9 mouse cellular contexts compared by ENCODE assay signal in the genomic region with DNA sequence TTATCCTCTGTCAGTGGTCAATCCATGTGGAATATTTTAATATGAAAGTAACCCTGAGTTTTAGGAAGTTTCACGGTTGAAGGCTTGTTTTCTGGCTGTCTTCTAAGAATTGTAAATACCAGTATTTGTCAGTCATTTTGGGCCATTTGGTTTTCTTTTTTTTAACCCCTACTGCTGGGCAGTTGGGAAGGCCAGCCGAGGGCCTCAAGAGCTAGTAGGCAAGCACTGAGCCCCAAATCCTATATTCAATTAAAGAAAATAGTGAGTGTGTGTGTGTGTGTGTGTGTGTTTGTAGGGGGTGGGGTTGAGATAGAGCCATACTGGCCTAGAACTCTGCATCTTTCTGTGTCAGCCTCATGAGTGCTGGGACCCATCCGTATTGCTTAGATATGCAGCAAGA. TPM values are rescaled to one million over a fixed set of nuclear protein-coding genes. Genes with fewer than 3 reads are reported as not detected.
A peak's percentile ranks its signal among the peaks of the same experiment; 100 is the strongest.
DNase-seq lines count a peak whose midpoint lies in the region; ATAC-seq and TF ChIP-seq lines count a peak whose summit lies in the region.
"Had no signal": no experiment of that assay in that cellular context is flagged by ENCODE, and none has a peak within 500 bp of the region (broad histone marks: within the 10 kb centered on the region; RNA-seq: fewer than 3 reads in every experiment).

No protein-coding gene starts in this region.

- peak overlapping the region; percentile 79 for H3K4me2 ChIP-seq in heart, embryonic 11.5 days
- H3K4me2 ChIP-seq in heart, embryonic 16.5 days (ENCODE audit: low read depth, low read length), result peak overlapping the region; percentile 82
- H3K4me2 ChIP-seq in liver, embryonic 16.5 days (ENCODE audit: low read depth, low read length), result peak overlapping the region; percentile 68

- no peak for DNase-seq in heart, adult 18-20 months
- no peak for DNase-seq in ES-E14 (ENCODE audit: low read depth, low spot score)
- no peak for DNase-seq in gastrocnemius, adult 8-10 months (ENCODE audit: low spot score in 2 of 2)
- no peak for DNase-seq in thymus, postnatal 4 days
- DNase-seq in embryo, embryonic 10.5 days (ENCODE audit: low spot score), result no peak
- DNase-seq: lung, postnatal 4 days had no signal

- no peaks in the 10 kb centered on the region for H3K9me3 ChIP-seq in heart, embryonic 11.5 days (replicated peaks; ENCODE audit: control insufficient read depth, low read length)
- H3K9me3 ChIP-seq in ES-E14 (ENCODE audit: control insufficient read depth, insufficient read depth, low read depth, low read length), result no peaks in the 10 kb centered on the region
- no peaks in the 10 kb centered on the region for H3K9me3 ChIP-seq in heart, embryonic 16.5 days (replicated peaks; ENCODE audit: control insufficient read depth, low read length)
- no peaks in the 10 kb centered on the region for H3K9me3 ChIP-seq in liver, embryonic 16.5 days (replicated peaks; ENCODE audit: control insufficient read depth, low read length)

- no peaks in the 10 kb centered on the region for H3K27me3 ChIP-seq in heart, embryonic 11.5 days (ENCODE audit: control insufficient read depth, insufficient read depth, low read length)
- no peaks in the 10 kb centered on the region for H3K27me3 ChIP-seq in heart, embryonic 16.5 days (ENCODE audit: control insufficient read depth, insufficient read depth, low read length)
- H3K27me3 ChIP-seq in liver, embryonic 16.5 days (ENCODE audit: control insufficient read depth, insufficient read depth, low read depth, low read length), result no peaks in the 10 kb centered on the region

- ATAC-seq in heart, embryonic 11.5 days (replicated peaks; ENCODE audit: insufficient number of reproducible peaks, low FRiP score, low TSS enrichment), result no peak
- no peak for ATAC-seq in heart, embryonic 16.5 days (replicated peaks; ENCODE audit: extremely low read depth, insufficient read depth, low FRiP score)
- no peak for ATAC-seq in liver, embryonic 16.5 days (ENCODE audit: low read depth)

- H3K4me1 ChIP-seq in heart, embryonic 11.5 days (ENCODE audit: control insufficient read depth, insufficient read depth, low read length), result peaks cover 4% of the 10 kb centered on the region; the same call in 1 of the 2 replicates
- peaks cover 0 to 4% of the 10 kb centered on the region in 2 experiments; a peak in 1 of 4 replicates for H3K4me1 ChIP-seq in ES-E14 (ENCODE audit: control insufficient read depth in 2 of 2, insufficient read depth in 2 of 2, low read length in 2 of 2, poor library complexity in 1 of 2)
- peaks cover 12% of the 10 kb centered on the region for H3K4me1 ChIP-seq in heart, embryonic 16.5 days (ENCODE audit: control insufficient read depth, insufficient read depth, low read length)
- H3K4me1 ChIP-seq in liver, embryonic 16.5 days (ENCODE audit: control insufficient read depth, low read depth, low read length), result peaks cover 17% of the 10 kb centered on the region

- H3K4me3 ChIP-seq in heart, embryonic 11.5 days (ENCODE audit: low read depth, low read length), result peak overlapping the region; percentile 77
- H3K4me3 ChIP-seq in ES-E14 (ENCODE audit: insufficient read depth in 1 of 2, low read depth in 1 of 2, low read length in 2 of 2, poor library complexity in 1 of 2, severe bottlenecking in 1 of 2), result peak overlapping the region; percentile 86 to 100
- H3K4me3 ChIP-seq in heart, embryonic 16.5 days (ENCODE audit: low read length), result peak overlapping the region; percentile 76
- peak overlapping the region; percentile 98 for H3K4me3 ChIP-seq in liver, embryonic 16.5 days (ENCODE audit: low read depth, low read length)

- peak overlapping the region; percentile 28; the same call in 1 of the 2 replicates for H3K9ac ChIP-seq in heart, embryonic 11.5 days (ENCODE audit: low read depth, low read length)
- H3K9ac ChIP-seq in ES-E14 (ENCODE audit: insufficient read depth, low read depth, low read length, poor library complexity, severe bottlenecking), result peak overlapping the region; percentile 65; the same call in 1 of the 2 replicates
- H3K9ac ChIP-seq in heart, embryonic 16.5 days (ENCODE audit: low read length), result peak overlapping the region; percentile 97
- H3K9ac ChIP-seq in liver, embryonic 16.5 days (ENCODE audit: low read depth, low read length), result peak overlapping the region; percentile 47

- WGBS in heart, embryonic 11.5 days (ENCODE audit: insufficient replicate concordance), result 60% methylated on average over 3 of the region's 3 CpGs
- WGBS in heart, embryonic 16.5 days, result 65% methylated on average over 3 of the region's 3 CpGs
- 44% methylated on average over 3 of the region's 3 CpGs for WGBS in liver, embryonic 16.5 days (ENCODE audit: insufficient replicate concordance)

- in situ Hi-C loops in ES-E14 (cut with MboI; ENCODE audit: low sequenced_read_pairs in 2 of 2, unreplicated experiment in 2 of 2), result no loop called here

- peaks cover 6% of the 10 kb centered on the region; the same call in 1 of the 2 replicates for H3K36me3 ChIP-seq in heart, embryonic 11.5 days (ENCODE audit: control insufficient read depth, insufficient read depth, low read length)
- peaks cover 7% of the 10 kb centered on the region for H3K36me3 ChIP-seq in ES-E14 (ENCODE audit: control insufficient read depth, insufficient read depth, low read length, poor library complexity, severe bottlenecking)
- H3K36me3 ChIP-seq in heart, embryonic 16.5 days (ENCODE audit: control insufficient read depth, insufficient read depth), result peaks cover 2% of the 10 kb centered on the region; the same call in 1 of the 2 replicates
- no peaks in the 10 kb centered on the region for H3K36me3 ChIP-seq in liver, embryonic 16.5 days (ENCODE audit: control insufficient read depth, insufficient read depth)

- no peak overlapping the region for H3K27ac ChIP-seq in heart, embryonic 11.5 days (ENCODE audit: low read depth, low read length)
- H3K27ac ChIP-seq in ES-E14 (ENCODE audit: insufficient read depth, low read depth, low read length, poor library complexity, severe bottlenecking), result no peak overlapping the region; the same call in 1 of the 2 replicates
- H3K27ac ChIP-seq in heart, embryonic 16.5 days (ENCODE audit: low read length), result no peak overlapping the region
- peak overlapping the region; percentile 1; the same call in 1 of the 2 replicates for H3K27ac ChIP-seq in liver, embryonic 16.5 days (ENCODE audit: low read length)

TF ChIP-seq in ES-E14, 5 proteins besides CTCF, POLR2A, EP300 and RAD21:
- no peak for TF ChIP-seq MAFK (IDR thresholded peaks at IDR 0.05; ENCODE audit: insufficient read depth, low read depth, low read length)
- TF ChIP-seq HCFC1 (IDR thresholded peaks at IDR 0.05; ENCODE audit: borderline replicate concordance, insufficient read depth, low read length), result no peak
- TF ChIP-seq CHD2 (IDR thresholded peaks at IDR 0.05; ENCODE audit: low read depth, low read length), result no peak
- TF ChIP-seq ZNF384 (IDR thresholded peaks at IDR 0.05; ENCODE audit: low read depth, low read length), result no peak
- TF ChIP-seq ZC3H11A (IDR thresholded peaks at IDR 0.05; ENCODE audit: borderline replicate concordance, low read depth, low read length), result no peak

RNA-seq across cellular contexts. Expression of a gene that starts 1.5 kb away (rescaled TPM):
- 464 and 474 TPM in 2 replicates for polyA plus RNA-seq in heart, embryonic 11.5 days (2014; fragmentation: Nextera tagmentation; extraction: Ambion mirVana)
- 100 to 1,000 TPM; 182 to 184 TPM for total RNA-seq in heart, adult 18-20 months (2021)
- 209 and 306 TPM in 2 replicates for total RNA-seq in ES-E14 (2012; rRNA removed)
- 433 and 454 TPM in 2 replicates for polyA plus RNA-seq in heart, embryonic 16.5 days (2015; fragmentation: Nextera tagmentation; extraction: Ambion mirVana)
- 294 and 323 TPM in 2 replicates for polyA plus RNA-seq in liver, embryonic 16.5 days (2015; fragmentation: Nextera tagmentation; extraction: Ambion mirVana)
- 100 to 1,000 TPM; 242 to 262 (median 246) TPM for total RNA-seq in gastrocnemius, adult 8-10 months (2022)

RNA-seq across cellular contexts. Expression of a gene that starts 38.2 kb away (rescaled TPM):
- 201 and 216 TPM in 2 replicates for polyA plus RNA-seq in heart, embryonic 11.5 days (2014; fragmentation: Nextera tagmentation; extraction: Ambion mirVana)
- 100 to 1,000 TPM; 131 to 141 TPM for total RNA-seq in heart, adult 18-20 months (2021)
- 68.8 and 86.2 TPM in 2 replicates for total RNA-seq in ES-E14 (2012; rRNA removed)
- 184 and 186 TPM in 2 replicates for polyA plus RNA-seq in heart, embryonic 16.5 days (2015; fragmentation: Nextera tagmentation; extraction: Ambion mirVana)
- 98.8 and 107 TPM in 2 replicates for polyA plus RNA-seq in liver, embryonic 16.5 days (2015; fragmentation: Nextera tagmentation; extraction: Ambion mirVana)
- total RNA-seq in gastrocnemius, adult 8-10 months (2022), result 100 to 1,000 TPM in 1 of 4 experiments, 10 to 100 TPM in 3; 91.7 to 107 (median 95.3) TPM

RNA-seq across cellular contexts. Expression of a gene that starts 39.9 kb away (rescaled TPM):
- polyA plus RNA-seq in heart, embryonic 11.5 days (2014; fragmentation: Nextera tagmentation; extraction: Ambion mirVana), result 27.1 and 28.8 TPM in 2 replicates
- total RNA-seq in heart, adult 18-20 months (2021), result 10 to 100 TPM; 11.1 to 12.2 TPM
- 10.4 and 10.9 TPM in 2 replicates for total RNA-seq in ES-E14 (2012; rRNA removed)
- 27.9 and 29.3 TPM in 2 replicates for polyA plus RNA-seq in heart, embryonic 16.5 days (2015; fragmentation: Nextera tagmentation; extraction: Ambion mirVana)
- 21.3 and 22.2 TPM in 2 replicates for polyA plus RNA-seq in liver, embryonic 16.5 days (2015; fragmentation: Nextera tagmentation; extraction: Ambion mirVana)
- total RNA-seq in gastrocnemius, adult 8-10 months (2022), result 1 to 10 TPM; 6.7 to 8.4 (median 7.3) TPM

Comparison
In these comparisons a context has a peak if more than half of its experiments do, and no peak if none do; other contexts are left out.
1. H3K9ac ChIP-seq: peak in every context shown above with its lines; median percentile 97 in heart, embryonic 16.5 days; 65 in ES-E14; 47 in liver, embryonic 16.5 days; 28 in heart, embryonic 11.5 days.